Mouse (Mus musculus): ENCODE measurements at regions not wholly inside any gene's neighbourhood (a gene's known extent, or its start where the extent isn't known, plus 50 kb on each side); places are given as distances from the start of the nearest gene placed in this dataset.

DNA sequence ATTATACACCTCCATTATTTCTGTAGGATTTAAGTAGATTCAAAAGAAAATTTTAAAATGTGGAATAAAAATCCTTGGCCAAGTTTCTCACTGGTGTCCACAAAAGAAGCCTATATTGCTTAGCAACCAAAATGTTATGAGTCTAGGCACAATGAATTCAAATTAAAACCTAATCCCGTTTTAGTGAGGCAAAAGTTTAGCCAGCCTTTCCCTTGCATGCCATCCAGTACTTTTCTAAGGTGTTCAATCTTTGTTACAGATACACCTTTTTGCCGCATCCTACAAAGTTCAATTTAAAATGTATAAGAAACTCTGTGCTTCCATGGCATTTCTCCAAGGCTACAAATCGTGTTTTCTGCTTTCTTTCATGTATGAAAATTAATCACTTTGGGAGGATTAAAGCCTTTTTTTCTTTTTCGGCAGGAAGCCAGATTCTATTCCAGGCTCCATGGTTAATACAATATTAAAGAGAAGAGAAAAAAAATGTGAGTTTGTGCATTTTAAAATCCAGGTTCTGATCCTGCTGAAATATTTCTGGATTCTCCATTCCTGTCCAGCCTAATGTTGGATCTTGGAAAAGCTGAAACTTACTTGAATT lies 463.8 kb downstream of the Kctd8 start:
- H3K27ac ChIP-seq (ENCODE audit: low read depth, low read length), result no peak overlapping the region
- ATAC-seq (no peak), DNase-seq (peak; percentile 11)
- H3K9me3 ChIP-seq (ENCODE audit: low read length), result no peaks in the 10 kb centered on the region
- no peak overlapping the region for H3K4me3 ChIP-seq (ENCODE audit: low read depth, low read length)
- H3K27me3 ChIP-seq (ENCODE audit: insufficient read depth, low read length), result no peaks in the 10 kb centered on the region
- H3K4me2 ChIP-seq (ENCODE audit: low read depth), result no peak overlapping the region
- 25% methylated on average over 4 of the region's 4 CpGs for WGBS
- H3K4me1 ChIP-seq (ENCODE audit: insufficient read depth), result no peaks in the 10 kb centered on the region
- no peak overlapping the region for H3K9ac ChIP-seq
- H3K36me3 ChIP-seq (ENCODE audit: insufficient read depth), result no peaks in the 10 kb centered on the region
- TF ChIP-seq CTCF (IDR thresholded peaks at IDR 0.05; ENCODE audit: low read depth), result no peak

DNA sequence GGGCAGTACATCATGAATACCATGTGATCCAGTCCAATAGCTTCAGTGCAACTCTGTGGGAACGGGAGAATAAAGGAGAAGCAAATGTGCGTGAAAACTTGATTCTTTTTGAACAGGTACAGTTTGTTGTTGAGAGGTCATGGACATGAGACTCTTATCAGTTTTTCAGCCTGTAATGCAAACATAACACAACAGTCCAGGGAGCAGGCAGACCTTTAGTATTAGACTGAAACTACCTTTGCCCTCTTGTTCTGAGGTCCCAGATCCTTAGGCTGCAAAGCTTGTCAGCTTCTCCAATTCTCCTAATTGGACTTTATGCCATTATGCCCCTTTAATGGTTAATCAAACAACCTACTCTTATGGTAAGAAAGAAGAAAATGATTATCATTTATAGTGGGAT lies 470.1 kb downstream of the Kctd8 start:
- H3K4me2 ChIP-seq (ENCODE audit: low read depth), result no peak overlapping the region
- H3K9ac ChIP-seq, result no peak overlapping the region
- H3K27me3 ChIP-seq (ENCODE audit: insufficient read depth, low read length), result no peaks in the 10 kb centered on the region
- no peak overlapping the region for H3K4me3 ChIP-seq (ENCODE audit: low read depth, low read length)
- H3K36me3 ChIP-seq (ENCODE audit: insufficient read depth), result no peaks in the 10 kb centered on the region
- H3K27ac ChIP-seq (ENCODE audit: low read depth, low read length), result no peak overlapping the region
- H3K9me3 ChIP-seq (ENCODE audit: low read length), result no peaks in the 10 kb centered on the region
- DNase-seq, result no peak
- no peaks in the 10 kb centered on the region for H3K4me1 ChIP-seq (ENCODE audit: insufficient read depth)
- ATAC-seq, result no peak
- TF ChIP-seq CTCF (IDR thresholded peaks at IDR 0.05; ENCODE audit: low read depth), result no peak
- 79% methylated on average over 2 of the region's 2 CpGs for WGBS

Data from forebrain, postnatal 0 days (tissue).